Mouse (Mus musculus) neural tube, embryonic 11.5 days (tissue): ENCODE data around the gene Sh2d1b1. TPM values are rescaled to one million over a fixed set of nuclear protein-coding genes. Genes with fewer than 3 reads are reported as not detected.
"Not testable (repeated sequence)": the region's sequence is repeated elsewhere in the genome, so short reads cannot be mapped to it uniquely, and the experiment has no call there.

Experiments used
- ATAC-seq: fragments of 200-750 bp; cut with Nextera tagmentation; 2 replicates; pipeline ENCODE4 v1.8.0; 2017; ENCODE audit warnings: moderate number of reproducible peaks, mild to moderate bottlenecking, moderate TSS enrichment, moderate library complexity; ENCODE audit not compliant: insufficient read depth, low FRiP score, low TSS enrichment
- DNase-seq: peaks from one replicate; pipeline ENCODE4 v3.0.0-alpha.2; 2015; ENCODE audit warnings: low spot score
- H3K27ac ChIP-seq: fragments of 300-500 bp; sonication (generic); 2 replicates; pipeline ENCODE4 v1.5.1; 2014; ENCODE audit warnings: low read depth, mild to moderate bottlenecking, low read length
- H3K27me3 ChIP-seq: fragments of 300-500 bp; sonication (generic); 2 replicates; pipeline ENCODE4 v1.6.1; 2014; ENCODE audit warnings: mild to moderate bottlenecking, low read length, mixed read lengths; ENCODE audit not compliant: control insufficient read depth, insufficient read depth
- H3K36me3 ChIP-seq: fragments of 300-500 bp; sonication (generic); 2 replicates; pipeline ENCODE4 v1.6.1; 2014; ENCODE audit warnings: mild to moderate bottlenecking, low read length, moderate library complexity, mixed read lengths; ENCODE audit not compliant: control insufficient read depth, insufficient read depth
- H3K4me1 ChIP-seq: fragments of 300-500 bp; sonication (generic); 2 replicates; pipeline ENCODE4 v1.6.1; 2014; ENCODE audit warnings: low read length, mixed read lengths; ENCODE audit not compliant: control insufficient read depth, insufficient read depth
- H3K4me2 ChIP-seq: fragments of 300-500 bp; sonication (generic); 2 replicates; pipeline ENCODE4 v1.6.1; 2014; ENCODE audit warnings: low read depth, mild to moderate bottlenecking, moderate library complexity
- H3K4me3 ChIP-seq: fragments of 300-500 bp; sonication (generic); 2 replicates; pipeline ENCODE4 v1.5.1; 2014; ENCODE audit warnings: low read depth, low read length
- H3K9ac ChIP-seq: fragments of 300-500 bp; sonication (generic); 2 replicates; pipeline ENCODE4 v1.6.1; 2014; ENCODE audit warnings: mild to moderate bottlenecking, low read length
- H3K9me3 ChIP-seq: fragments of 300-500 bp; sonication (generic); 2 replicates; pipeline ENCODE4 v1.6.1; 2016; ENCODE audit warnings: low read length; ENCODE audit not compliant: control insufficient read depth
- WGBS: fragments of 180-500 bp; shearing (Covaris S2); extraction: QIAGEN DNeasy Blood & Tissue Kit; methylation state at CpG from one replicate; pipeline ENCODE4 v1.1.7; 2014; 5-methylcytosine and 5-hydroxymethylcytosine counted together
- polyA plus RNA-seq: library from polyadenylated mRNA; unstranded; fragments of >200 nt; fragmentation: Nextera tagmentation; extraction: Ambion mirVana; gene quantifications from 2 replicates; pipeline ENCODE4 v1.2.1, GENCODE M21; 2014

Sh2d1b1 gene
- polyA plus RNA-seq = 0.12 TPM in 1 of 2 replicates, not detected in the other

DNA sequence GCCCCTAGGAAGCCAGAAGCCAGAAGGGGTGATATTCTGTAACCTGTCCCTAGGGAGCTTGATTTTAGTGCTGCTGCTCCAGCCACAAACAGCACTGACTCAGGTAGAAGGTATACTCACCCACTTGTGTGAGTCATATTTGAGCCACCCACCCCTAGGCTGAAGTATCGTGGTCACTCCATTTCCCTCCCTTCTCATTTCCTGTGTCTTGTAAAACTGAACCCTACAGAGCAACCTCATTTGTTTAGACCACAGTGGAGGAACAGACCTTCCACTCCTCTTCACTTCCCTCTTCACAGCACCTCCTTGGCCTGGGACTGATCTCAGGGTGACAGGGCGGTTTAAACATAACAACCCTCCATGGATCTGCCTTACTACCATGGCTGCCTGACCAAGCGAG, at the start of gene Sh2d1b1:
Sh2d1b1 (plus strand) TSS at position 305 of the 400 bp plus-strand sequence.
- Histone ChIP-seq H3K36me3 (no peaks in the 10 kb centered on the region), H3K4me3 (no peak within 1 kb of the TSS), H3K27ac (no peak within 1 kb of the TSS), H3K4me2 (no peak within 1 kb of the TSS), H3K9me3 (no peaks in the 10 kb centered on the region), H3K9ac (no peak within 1 kb of the TSS), H3K27me3 (no peaks in the 10 kb centered on the region), H3K4me1 (no peaks in the 10 kb centered on the region)
- ATAC-seq (no peak), DNase-seq (no peak)
- WGBS = 87% methylated on average over 2 of the region's 3 CpGs

DNA sequence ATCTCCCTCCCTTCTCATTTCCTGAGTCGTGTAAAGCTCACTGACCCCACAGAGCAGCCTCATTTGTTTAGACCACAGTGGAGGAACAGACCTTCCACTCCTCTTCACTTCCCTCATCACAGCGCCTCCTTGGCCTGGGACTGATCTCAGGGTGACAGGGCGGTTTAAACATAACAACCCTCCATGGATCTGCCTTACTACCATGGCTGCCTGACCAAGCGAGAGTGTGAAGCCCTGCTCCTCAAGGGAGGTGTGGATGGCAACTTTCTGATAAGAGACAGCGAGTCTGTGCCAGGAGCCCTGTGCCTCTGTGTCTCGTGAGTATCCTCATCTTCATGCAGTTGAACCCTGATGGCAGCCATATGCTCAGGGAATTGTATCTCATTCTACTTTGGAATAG, 44.4 kb upstream of the Sh2d1b1 start, which contains the start of gene Sh2d1b2:
Sh2d1b2 (plus strand) TSS at position 62 of the 400 bp plus-strand sequence.
- not testable (repeated sequence) for H3K4me3 ChIP-seq, H3K4me2 ChIP-seq, DNase-seq, H3K36me3 ChIP-seq, H3K27ac ChIP-seq, H3K27me3 ChIP-seq, H3K9ac ChIP-seq, H3K4me1 ChIP-seq, H3K9me3 ChIP-seq, ATAC-seq
- 85% methylated on average over 5 of the region's 6 CpGs for WGBS

DNA sequence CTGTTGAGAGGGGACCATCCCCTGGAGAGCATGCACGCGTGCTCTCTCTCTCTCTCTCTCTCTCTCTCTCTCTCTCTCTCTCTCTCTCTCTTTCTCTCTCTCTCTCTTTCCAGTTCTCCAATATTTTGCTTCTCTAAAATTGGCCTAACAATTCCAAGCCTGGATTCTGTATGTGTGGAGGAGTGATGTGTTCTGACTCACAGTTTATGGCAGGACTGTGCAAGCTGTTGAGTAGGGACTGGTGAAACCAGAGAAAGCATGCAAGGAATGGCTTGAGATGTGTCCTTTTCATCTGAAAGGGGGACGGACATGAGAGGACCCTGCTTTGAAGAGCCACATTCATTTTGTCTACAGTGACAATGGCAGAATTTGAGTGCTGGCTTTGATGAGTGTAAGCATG, 32.1 kb upstream of the Sh2d1b1 start:
- no peak overlapping the region for H3K4me2 ChIP-seq
- H3K9ac ChIP-seq = no peak overlapping the region
- H3K27me3 ChIP-seq = no peaks in the 10 kb centered on the region
- DNase-seq = no peak
- 83% methylated on average over 3 of the region's 3 CpGs for WGBS
- H3K36me3 ChIP-seq = no peaks in the 10 kb centered on the region
- H3K9me3 ChIP-seq = no peaks in the 10 kb centered on the region
- no peak overlapping the region for H3K4me3 ChIP-seq
- no peaks in the 10 kb centered on the region for H3K4me1 ChIP-seq
- no peak overlapping the region for H3K27ac ChIP-seq
- no peak for ATAC-seq

DNA sequence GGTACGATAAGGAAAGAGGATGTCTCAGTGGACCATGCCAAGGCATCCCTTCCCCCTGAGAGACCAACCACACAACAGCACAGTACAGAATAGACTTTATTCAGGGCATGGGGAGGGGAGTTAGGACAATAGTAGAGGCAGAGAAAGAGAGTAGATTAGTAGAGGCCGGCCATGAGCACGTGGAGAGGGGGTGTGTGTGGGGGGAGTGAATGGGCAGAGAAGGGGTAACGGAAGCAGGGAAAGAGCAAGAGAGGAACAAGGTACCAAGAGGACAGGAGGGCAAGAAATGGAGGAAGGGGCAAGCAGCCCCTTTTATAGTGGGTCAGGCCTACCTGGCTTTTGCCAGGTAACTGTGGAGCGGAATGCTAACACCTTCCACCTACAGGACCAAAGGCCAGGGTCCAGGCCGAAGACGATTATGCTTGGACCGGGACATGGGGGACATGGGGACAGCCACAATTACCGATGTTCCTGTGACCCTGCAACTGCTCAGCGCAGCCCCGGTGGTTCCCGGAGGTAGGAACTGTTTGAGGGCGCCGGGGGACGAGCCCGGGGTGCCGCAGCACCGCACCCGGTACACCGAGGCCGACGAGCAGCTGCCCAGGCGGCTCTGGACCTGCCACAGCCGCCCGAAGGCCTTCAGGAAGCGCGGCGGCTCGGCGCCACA, 22.1 kb upstream of the Sh2d1b1 start:
- no peak overlapping the region for H3K27ac ChIP-seq
- WGBS = 24% methylated on average over 30 of the region's 30 CpGs
- DNase-seq = no peak

DNA sequence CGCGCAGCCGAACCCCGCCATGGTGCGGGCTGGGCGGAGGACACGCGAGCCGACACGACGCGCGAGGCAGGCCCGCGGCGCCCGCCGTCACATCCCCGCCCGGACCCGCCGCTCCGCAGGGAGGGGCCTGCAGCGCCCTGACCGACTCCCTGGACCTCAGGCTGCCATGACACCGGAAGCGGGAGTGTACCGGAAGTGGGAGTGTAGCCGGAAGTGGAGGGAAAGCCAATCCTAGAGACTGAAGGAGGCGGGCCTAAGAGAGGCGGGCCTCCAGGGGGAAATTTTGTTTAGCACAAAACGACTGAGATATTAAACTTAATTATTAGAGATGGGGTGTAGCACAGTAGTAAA, 21.6 kb upstream of the Sh2d1b1 start:
- 7% methylated on average over 32 of the region's 32 CpGs for WGBS
- peak; percentile 86 for DNase-seq
- peak overlapping the region; percentile 65 for H3K4me2 ChIP-seq
- H3K27ac ChIP-seq = no peak overlapping the region
- H3K4me1 ChIP-seq = no peaks in the 10 kb centered on the region
- no peaks in the 10 kb centered on the region for H3K9me3 ChIP-seq
- peak; percentile 99 for ATAC-seq
- no peaks in the 10 kb centered on the region for H3K27me3 ChIP-seq
- H3K4me3 ChIP-seq = peak overlapping the region; percentile 69
- H3K36me3 ChIP-seq = no peaks in the 10 kb centered on the region
- peak overlapping the region; percentile 91 for H3K9ac ChIP-seq

More for the DNA sequence above, 22.1 kb upstream of the Sh2d1b1 start:
- Histone ChIP-seq H3K9me3 (no peaks in the 10 kb centered on the region), H3K4me2 (peak overlapping the region; percentile 65), H3K4me1 (no peaks in the 10 kb centered on the region), H3K9ac (peak overlapping the region; percentile 91), H3K4me3 (peak overlapping the region; percentile 69), H3K36me3 (no peaks in the 10 kb centered on the region), H3K27me3 (no peaks in the 10 kb centered on the region)
- ATAC-seq = peak; percentile 61

DNA sequence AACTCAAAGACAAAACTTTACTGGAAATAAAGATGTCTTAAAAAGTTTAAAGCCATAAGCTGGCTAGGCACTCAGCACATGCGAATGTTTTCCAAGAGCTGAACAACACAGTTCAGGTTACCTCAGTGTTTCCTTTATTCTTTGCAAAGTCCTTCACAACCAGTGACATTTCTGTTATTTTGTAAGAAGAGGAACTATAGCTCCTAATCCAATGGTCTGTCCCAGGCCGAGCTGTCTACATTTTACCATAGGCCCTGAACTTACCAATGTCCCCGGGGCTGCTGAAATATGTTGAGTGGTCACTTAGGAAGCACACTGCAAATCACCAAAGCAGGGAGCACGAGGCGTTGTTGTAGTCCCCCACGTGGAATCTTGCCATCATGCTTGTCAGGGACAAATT, 6.8 kb upstream of the Sh2d1b1 start:
- H3K36me3 ChIP-seq = no peaks in the 10 kb centered on the region
- no peaks in the 10 kb centered on the region for H3K9me3 ChIP-seq
- H3K27ac ChIP-seq = no peak overlapping the region
- 90% methylated on average over 6 of the region's 6 CpGs for WGBS
- no peak overlapping the region for H3K4me3 ChIP-seq
- no peak overlapping the region for H3K4me2 ChIP-seq
- ATAC-seq (no peak), DNase-seq (no peak)
- H3K27me3 ChIP-seq = no peaks in the 10 kb centered on the region
- H3K9ac ChIP-seq = no peak overlapping the region
- H3K4me1 ChIP-seq = no peaks in the 10 kb centered on the region

DNA sequence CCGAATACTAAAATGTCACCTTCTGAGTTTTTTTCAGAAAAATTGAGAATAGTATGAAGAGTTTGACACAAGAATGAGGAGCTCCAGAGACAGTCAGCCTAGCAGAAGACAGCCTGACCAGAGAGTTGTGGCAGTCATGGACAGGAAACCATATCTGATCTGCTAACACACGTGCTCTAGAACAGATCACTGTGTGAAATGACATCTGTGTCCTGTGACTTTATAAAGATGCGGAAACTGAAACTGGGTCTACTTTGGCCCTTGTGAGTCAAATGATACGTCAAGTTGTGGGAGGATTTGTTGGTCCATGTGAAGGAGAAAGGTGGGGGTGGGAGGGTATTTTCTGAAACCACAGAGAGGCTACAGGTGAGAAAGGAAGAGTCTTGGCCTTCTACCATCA, 6.4 kb upstream of the Sh2d1b1 start:
- WGBS = 91% methylated on average over 4 of the region's 4 CpGs
- H3K4me2 ChIP-seq = no peak overlapping the region
- no peak for DNase-seq
- no peak overlapping the region for H3K4me3 ChIP-seq
- ATAC-seq = no peak
- H3K9me3 ChIP-seq = no peaks in the 10 kb centered on the region
- H3K27me3 ChIP-seq = no peaks in the 10 kb centered on the region
- no peaks in the 10 kb centered on the region for H3K36me3 ChIP-seq
- H3K4me1 ChIP-seq = no peaks in the 10 kb centered on the region
- no peak overlapping the region for H3K27ac ChIP-seq
- no peak overlapping the region for H3K9ac ChIP-seq

DNA sequence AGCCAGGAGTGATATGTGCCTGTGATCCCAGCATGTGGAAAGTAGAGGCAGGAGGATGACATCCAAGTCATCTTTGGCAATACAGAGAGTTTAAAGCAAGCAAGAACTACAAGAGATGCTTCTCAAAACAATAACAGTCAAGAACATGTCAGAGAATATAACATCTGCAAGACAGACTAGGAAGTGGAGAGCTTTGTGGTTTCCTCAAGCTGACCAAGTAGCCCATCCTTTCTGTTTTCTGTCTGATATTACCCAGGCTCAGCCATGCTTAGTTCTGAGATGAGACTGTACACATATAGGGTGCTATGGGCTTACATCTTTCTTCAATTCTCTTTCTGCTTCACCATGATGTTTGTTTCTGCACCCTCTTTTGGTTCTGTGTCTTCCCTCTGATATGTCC, 3.9 kb upstream of the Sh2d1b1 start:
- Histone ChIP-seq H3K4me2 (no peak overlapping the region), H3K4me3 (no peak overlapping the region), H3K27me3 (no peaks in the 10 kb centered on the region), H3K9ac (no peak overlapping the region), H3K27ac (no peak overlapping the region), H3K36me3 (no peaks in the 10 kb centered on the region), H3K4me1 (no peaks in the 10 kb centered on the region), H3K9me3 (no peaks in the 10 kb centered on the region)
- no peak for DNase-seq
- no peak for ATAC-seq

DNA sequence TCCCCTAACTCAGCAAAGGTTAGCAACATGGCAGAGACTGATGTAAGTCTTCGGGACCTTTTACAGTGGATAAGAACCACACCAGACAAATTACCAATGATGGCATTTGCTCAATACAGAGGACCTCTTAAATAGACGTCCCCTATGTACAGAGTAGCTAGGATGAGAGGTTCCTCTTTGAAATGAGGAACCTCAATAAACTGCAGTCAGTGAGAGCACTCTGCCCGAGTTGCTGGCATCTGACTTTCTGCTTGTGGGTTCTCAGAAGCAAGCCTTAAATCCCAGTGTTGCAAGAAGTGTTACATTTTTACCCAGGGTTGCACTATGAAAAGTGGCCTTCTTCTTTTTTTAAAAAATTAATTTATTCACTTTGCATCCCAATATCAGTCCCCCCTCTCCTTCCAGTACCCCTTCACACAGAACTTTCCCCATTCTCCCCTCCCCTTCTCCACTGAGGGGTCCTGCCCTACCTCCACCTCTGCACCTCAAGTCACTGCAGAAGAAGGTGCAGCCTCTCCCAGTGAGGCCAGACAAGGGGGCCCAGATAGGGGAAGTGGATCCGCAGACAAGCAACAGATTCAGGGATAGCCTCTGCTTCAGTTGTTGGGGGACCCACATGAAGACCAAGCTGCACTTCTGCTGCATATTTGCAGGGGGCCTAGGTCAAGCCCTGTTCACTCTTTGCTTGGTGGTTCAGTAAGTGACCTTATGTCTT, 5.5 kb downstream of the Sh2d1b1 start:
- Histone ChIP-seq H3K27ac (no peak overlapping the region), H3K27me3 (no peaks in the 10 kb centered on the region), H3K4me3 (no peak overlapping the region), H3K9me3 (no peaks in the 10 kb centered on the region), H3K9ac (no peak overlapping the region), H3K4me2 (no peak overlapping the region), H3K4me1 (no peaks in the 10 kb centered on the region), H3K36me3 (no peaks in the 10 kb centered on the region)
- no peak for DNase-seq
- ATAC-seq = no peak
- WGBS = 76% methylated on average over 4 of the region's 4 CpGs
